18 mouse cellular contexts compared by ENCODE assay signal in the genomic region with DNA sequence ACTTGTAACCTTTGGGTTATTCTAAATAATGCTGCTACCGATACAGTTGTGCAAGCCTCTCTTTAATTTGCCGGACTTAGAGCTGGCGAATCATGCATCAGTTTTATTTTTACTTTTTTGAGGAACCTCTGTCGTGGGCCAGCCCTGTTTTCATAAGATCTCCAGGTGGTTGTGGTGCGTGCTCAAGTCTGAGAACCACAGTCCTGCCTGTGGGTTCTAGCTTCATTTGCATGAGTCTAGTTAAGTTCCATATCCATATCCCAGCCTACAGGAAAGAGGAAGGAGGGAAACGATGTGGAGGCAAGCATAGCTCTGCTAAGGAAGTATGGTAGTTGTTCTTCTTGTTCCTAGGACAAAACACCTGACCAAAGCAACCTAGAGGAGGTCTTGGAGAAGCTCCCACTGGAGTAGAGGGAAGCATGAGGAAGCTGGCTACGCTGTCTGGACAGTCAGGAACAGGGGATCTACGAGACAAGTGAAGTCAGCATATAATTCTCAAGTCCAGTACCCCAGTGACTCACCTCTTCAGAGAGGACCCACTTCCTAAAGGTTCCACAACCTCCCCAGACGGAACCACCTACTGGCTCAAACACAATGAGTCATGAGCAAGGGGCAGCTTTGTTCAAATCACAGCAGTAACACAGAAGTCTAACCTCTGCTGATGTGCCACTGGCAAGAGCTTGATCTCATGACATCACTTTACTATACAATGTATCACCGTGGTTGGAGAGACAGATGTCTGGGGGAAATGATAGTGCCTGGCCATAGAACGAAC.
"Had no signal": no experiment of that assay in that cellular context is flagged by ENCODE, and none has a peak within 500 bp of the region (broad histone marks: within the 10 kb centered on the region; RNA-seq: fewer than 3 reads in every experiment).

No protein-coding gene starts in this region.

- ATAC-seq: liver, postnatal 0 days; lung, postnatal 0 days; midbrain, embryonic 13.5 days; midbrain, embryonic 16.5 days had no signal

- H3K27ac ChIP-seq: limb, embryonic 12.5 days; limb, embryonic 15.5 days; liver, embryonic 14.5 days; midbrain, embryonic 13.5 days; stomach, embryonic 15.5 days had no signal

- H3K4me3 ChIP-seq: limb, embryonic 12.5 days; limb, embryonic 15.5 days; midbrain, embryonic 13.5 days; stomach, embryonic 15.5 days had no signal

- H3K27me3 ChIP-seq: limb, embryonic 15.5 days; midbrain, embryonic 13.5 days; stomach, embryonic 15.5 days had no signal

- H3K36me3 ChIP-seq: limb, embryonic 12.5 days; limb, embryonic 15.5 days; midbrain, embryonic 13.5 days; stomach, embryonic 15.5 days had no signal

- H3K9me3 ChIP-seq: limb, embryonic 12.5 days; limb, embryonic 15.5 days; midbrain, embryonic 13.5 days; stomach, embryonic 15.5 days had no signal

- DNase-seq: kidney, adult 11 months; kidney, adult 9 months; kidney, postnatal 14 days; kidney, postnatal 4 days; left cerebral cortex, postnatal 4 days; liver, postnatal 0 days; lung, embryonic 14.5 days; lung, postnatal 36 days; right cerebral cortex, postnatal 25 days; spleen, adult 18-20 months; thymus, postnatal 25 days had no signal
